Mouse (Mus musculus): ENCODE results near the gene Rac3. TPM values are rescaled to one million over a fixed set of nuclear protein-coding genes. Genes with fewer than 3 reads are reported as not detected.

Gene Rac3
- total and polyA plus RNA-seq, 2 experiments from 2014 or later: 788 to 808 TPM

DNA sequence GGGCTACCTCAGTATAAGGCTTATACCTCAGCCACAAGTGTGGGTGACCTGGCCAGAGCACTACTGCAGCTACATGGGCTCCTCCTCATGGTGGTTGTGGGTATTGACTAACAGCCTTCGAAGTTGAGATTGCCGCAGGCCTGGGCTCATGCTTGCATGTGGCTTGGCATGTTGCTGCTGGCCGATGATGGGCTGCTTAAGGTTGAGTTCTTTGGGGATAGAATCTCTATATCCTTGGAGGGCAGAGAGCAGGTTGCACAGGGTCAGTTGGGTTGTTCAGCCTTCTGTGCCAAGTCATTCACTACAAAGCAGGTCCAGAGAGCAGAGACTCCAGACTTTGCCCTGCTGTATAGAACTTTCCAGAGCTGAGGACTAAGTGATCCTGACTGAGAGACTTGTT lies 41.4 kb upstream of the Rac3 start:
- Histone ChIP-seq H3K27me3 (ENCODE audit: insufficient read depth, low read length) (no peaks in the 10 kb centered on the region), H3K4me2 (ENCODE audit: low read depth, low read length, poor library complexity, severe bottlenecking) (no peak overlapping the region), H3K4me3 (ENCODE audit: low read depth, low read length) (no peak overlapping the region), H3K9ac (replicated peaks; ENCODE audit: low read length, poor library complexity, severe bottlenecking) (no peak overlapping the region), H3K4me1 (ENCODE audit: insufficient read depth, low read length) (no peaks in the 10 kb centered on the region), H3K9me3 (ENCODE audit: low read length) (no peaks in the 10 kb centered on the region), H3K36me3 (ENCODE audit: insufficient read depth, low read length) (peaks cover 49% of the 10 kb centered on the region), H3K27ac (ENCODE audit: low read depth, low read length) (no peak overlapping the region)
- no peak for ATAC-seq (ENCODE audit: low FRiP score)
- no peak for DNase-seq (ENCODE audit: low spot score)
- WGBS: 73% methylated on average over 3 of the region's 3 CpGs
- TF ChIP-seq CTCF (IDR thresholded peaks at IDR 0.05): peak; percentile 63

DNA sequence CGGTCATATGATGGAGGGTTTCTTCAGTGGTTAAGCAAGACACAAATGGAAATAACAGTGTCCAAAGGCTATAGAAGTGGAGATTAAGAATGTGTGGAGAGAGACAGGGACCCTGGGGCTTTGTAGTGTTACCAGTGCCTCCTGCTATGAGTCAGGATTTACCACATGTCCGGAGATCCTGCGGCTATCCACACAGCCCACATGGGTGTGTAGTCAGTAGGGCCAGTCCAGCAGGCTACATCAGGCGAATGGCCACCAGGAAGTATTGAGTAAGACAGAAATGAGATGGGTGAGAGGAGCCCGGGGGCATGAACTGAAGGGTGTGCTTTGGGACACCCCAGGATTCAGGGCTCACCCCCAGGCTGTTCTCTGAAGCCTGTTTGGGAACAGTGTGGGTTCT lies 38.6 kb upstream of the Rac3 start:
- no peak for ATAC-seq (ENCODE audit: low FRiP score)
- Histone ChIP-seq H3K27ac (ENCODE audit: low read depth, low read length) (no peak overlapping the region), H3K9ac (replicated peaks; ENCODE audit: low read length, poor library complexity, severe bottlenecking) (no peak overlapping the region), H3K4me2 (ENCODE audit: low read depth, low read length, poor library complexity, severe bottlenecking) (no peak overlapping the region), H3K9me3 (ENCODE audit: low read length) (no peaks in the 10 kb centered on the region), H3K36me3 (ENCODE audit: insufficient read depth, low read length) (peaks cover 52% of the 10 kb centered on the region), H3K4me3 (ENCODE audit: low read depth, low read length) (no peak overlapping the region), H3K27me3 (ENCODE audit: insufficient read depth, low read length) (no peaks in the 10 kb centered on the region), H3K4me1 (ENCODE audit: insufficient read depth, low read length) (no peaks in the 10 kb centered on the region)
- no peak for DNase-seq (ENCODE audit: low spot score)
- no peak for TF ChIP-seq CTCF (IDR thresholded peaks at IDR 0.05)
- WGBS: 92% methylated on average over 5 of the region's 5 CpGs

DNA sequence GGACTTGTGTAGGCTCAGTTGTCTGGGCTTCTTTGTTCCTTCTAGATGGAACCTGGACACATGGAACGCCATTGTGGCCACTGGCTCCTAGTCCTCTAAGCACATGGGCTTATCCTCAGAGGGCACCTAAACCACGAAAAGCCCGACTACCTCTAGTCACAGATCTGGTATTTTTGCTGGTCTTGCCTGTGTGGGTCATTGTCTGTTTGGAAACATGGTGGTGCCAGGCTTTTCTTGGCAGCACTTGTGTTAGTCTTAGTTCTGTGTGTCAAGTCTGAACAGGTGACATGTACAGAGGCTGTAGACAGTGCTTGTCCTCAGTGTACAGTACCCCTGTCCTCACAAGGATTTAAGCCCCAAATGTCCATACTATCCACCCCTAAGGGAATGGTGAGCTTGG lies 37.7 kb upstream of the Rac3 start:
- Histone ChIP-seq H3K4me3 (ENCODE audit: low read depth, low read length) (no peak overlapping the region), H3K4me2 (ENCODE audit: low read depth, low read length, poor library complexity, severe bottlenecking) (no peak overlapping the region), H3K9me3 (ENCODE audit: low read length) (no peaks in the 10 kb centered on the region), H3K9ac (replicated peaks; ENCODE audit: low read length, poor library complexity, severe bottlenecking) (no peak overlapping the region), H3K36me3 (ENCODE audit: insufficient read depth, low read length) (peaks cover 46% of the 10 kb centered on the region), H3K27ac (ENCODE audit: low read depth, low read length) (no peak overlapping the region), H3K27me3 (ENCODE audit: insufficient read depth, low read length) (no peaks in the 10 kb centered on the region), H3K4me1 (ENCODE audit: insufficient read depth, low read length) (no peaks in the 10 kb centered on the region)
- DNase-seq (ENCODE audit: low spot score): no peak
- no peak for ATAC-seq (ENCODE audit: low FRiP score)
- TF ChIP-seq CTCF (IDR thresholded peaks at IDR 0.05): no peak
- WGBS: 93% methylated on average over 3 of the region's 3 CpGs

DNA sequence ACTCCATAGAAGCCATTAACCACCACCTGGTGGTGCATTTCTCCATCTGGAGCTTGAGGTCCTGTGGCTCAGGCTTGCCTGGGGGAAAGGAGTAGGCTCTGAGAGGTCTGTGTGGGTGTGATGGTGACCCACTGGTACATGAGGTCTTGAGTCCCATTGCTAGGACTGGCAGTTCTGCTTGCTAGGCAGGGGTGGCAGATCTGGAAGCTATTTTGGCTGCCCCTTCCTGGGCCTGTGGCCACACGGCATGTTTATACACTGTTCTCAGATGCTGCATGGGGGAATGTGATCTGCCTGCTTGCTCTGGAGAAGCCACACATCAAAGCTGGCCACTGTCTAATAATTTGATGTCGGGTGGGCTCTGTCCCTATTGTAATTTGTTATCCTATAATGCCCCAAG lies 37.2 kb upstream of the Rac3 start:
- Histone ChIP-seq H3K4me3 (ENCODE audit: low read depth, low read length) (no peak overlapping the region), H3K9me3 (ENCODE audit: low read length) (no peaks in the 10 kb centered on the region), H3K27me3 (ENCODE audit: insufficient read depth, low read length) (no peaks in the 10 kb centered on the region), H3K4me1 (ENCODE audit: insufficient read depth, low read length) (no peaks in the 10 kb centered on the region), H3K4me2 (ENCODE audit: low read depth, low read length, poor library complexity, severe bottlenecking) (no peak overlapping the region), H3K36me3 (ENCODE audit: insufficient read depth, low read length) (peaks cover 50% of the 10 kb centered on the region), H3K9ac (replicated peaks; ENCODE audit: low read length, poor library complexity, severe bottlenecking) (no peak overlapping the region), H3K27ac (ENCODE audit: low read depth, low read length) (no peak overlapping the region)
- WGBS: 82% methylated on average over 2 of the region's 2 CpGs
- no peak for DNase-seq (ENCODE audit: low spot score)
- ATAC-seq (ENCODE audit: low FRiP score): no peak
- TF ChIP-seq CTCF (IDR thresholded peaks at IDR 0.05): no peak

DNA sequence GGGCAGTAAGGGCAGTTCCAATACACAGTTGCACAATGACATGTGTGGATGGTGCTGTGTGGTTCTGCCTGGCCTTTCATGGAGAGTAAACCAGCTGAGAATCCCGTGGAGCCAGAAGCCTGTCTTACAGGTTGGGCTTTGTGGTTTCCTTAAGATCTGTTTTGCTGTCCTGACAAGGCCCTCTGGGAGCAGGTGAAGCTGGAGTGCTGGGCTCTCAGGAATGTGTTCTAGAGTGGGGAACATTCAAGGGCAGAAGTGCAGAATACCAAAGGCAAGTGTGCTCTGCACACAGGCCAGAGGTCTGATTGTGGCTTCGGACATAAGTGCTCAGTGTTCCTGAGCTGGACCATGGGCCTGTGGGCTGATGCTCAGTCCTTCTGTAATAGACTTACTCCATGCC lies 36.6 kb upstream of the Rac3 start:
- peaks cover 54% of the 10 kb centered on the region for H3K36me3 ChIP-seq (ENCODE audit: insufficient read depth, low read length)
- no peak for DNase-seq (ENCODE audit: low spot score)

DNA sequence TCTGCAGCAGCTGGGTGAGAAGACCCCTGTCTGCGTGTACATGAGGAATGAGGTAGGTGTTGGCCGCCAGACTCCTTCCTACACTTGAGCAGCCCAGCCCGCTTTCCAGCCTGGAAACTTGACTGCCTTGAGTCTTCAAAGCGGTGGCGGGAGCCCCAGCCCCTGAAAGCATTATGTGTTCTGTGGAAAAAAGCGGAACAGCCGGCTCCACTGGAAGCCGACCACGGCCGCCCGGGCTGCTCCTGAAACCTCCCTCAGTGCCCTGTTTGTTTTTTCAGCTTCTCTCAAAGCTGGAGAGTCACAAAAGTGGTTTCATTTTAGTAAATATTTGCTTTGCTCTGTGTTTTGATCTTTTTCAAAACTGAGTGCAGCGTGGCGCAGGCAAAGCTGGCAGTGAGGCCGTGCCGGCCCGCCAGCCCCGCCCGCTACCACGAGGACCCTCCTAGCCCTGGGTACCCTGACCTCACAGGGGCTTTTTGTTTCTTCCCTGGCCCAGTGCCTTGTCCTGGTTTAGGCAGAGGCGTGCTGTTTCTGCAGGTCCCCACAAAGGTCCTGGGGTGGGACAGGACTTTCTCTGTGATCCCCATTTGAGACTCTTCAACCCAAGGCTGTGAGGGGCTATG lies 34.5 kb upstream of the Rac3 start:
- no peaks in the 10 kb centered on the region for H3K4me1 ChIP-seq (ENCODE audit: insufficient read depth, low read length)
- H3K9ac ChIP-seq (replicated peaks; ENCODE audit: low read length, poor library complexity, severe bottlenecking): no peak overlapping the region
- 70% methylated on average over 20 of the region's 20 CpGs for WGBS
- no peak for TF ChIP-seq CTCF (IDR thresholded peaks at IDR 0.05)
- no peak for ATAC-seq (ENCODE audit: low FRiP score)
- H3K4me3 ChIP-seq (ENCODE audit: low read depth, low read length): no peak overlapping the region
- no peaks in the 10 kb centered on the region for H3K9me3 ChIP-seq (ENCODE audit: low read length)
- H3K36me3 ChIP-seq (ENCODE audit: insufficient read depth, low read length): peaks cover 36% of the 10 kb centered on the region
- no peaks in the 10 kb centered on the region for H3K27me3 ChIP-seq (ENCODE audit: insufficient read depth, low read length)
- H3K4me2 ChIP-seq (ENCODE audit: low read depth, low read length, poor library complexity, severe bottlenecking): no peak overlapping the region
- DNase-seq (ENCODE audit: low spot score): no peak
- no peak overlapping the region for H3K27ac ChIP-seq (ENCODE audit: low read depth, low read length)

More for the DNA sequence above, 36.6 kb upstream of the Rac3 start:
- no peak overlapping the region for H3K4me3 ChIP-seq (ENCODE audit: low read depth, low read length)
- WGBS: 77% methylated on average over 2 of the region's 2 CpGs
- H3K9ac ChIP-seq (replicated peaks; ENCODE audit: low read length, poor library complexity, severe bottlenecking): no peak overlapping the region
- no peaks in the 10 kb centered on the region for H3K9me3 ChIP-seq (ENCODE audit: low read length)
- H3K4me1 ChIP-seq (ENCODE audit: insufficient read depth, low read length): no peaks in the 10 kb centered on the region
- no peak overlapping the region for H3K4me2 ChIP-seq (ENCODE audit: low read depth, low read length, poor library complexity, severe bottlenecking)
- H3K27me3 ChIP-seq (ENCODE audit: insufficient read depth, low read length): no peaks in the 10 kb centered on the region
- no peak overlapping the region for H3K27ac ChIP-seq (ENCODE audit: low read depth, low read length)
- ATAC-seq (ENCODE audit: low FRiP score): no peak
- TF ChIP-seq CTCF (IDR thresholded peaks at IDR 0.05): no peak
